Mouse (Mus musculus): ENCODE measurements at regions not wholly inside any gene's neighbourhood (a gene's known extent, or its start where the extent isn't known, plus 50 kb on each side); places are given as distances from the start of the nearest gene placed in this dataset.

DNA sequence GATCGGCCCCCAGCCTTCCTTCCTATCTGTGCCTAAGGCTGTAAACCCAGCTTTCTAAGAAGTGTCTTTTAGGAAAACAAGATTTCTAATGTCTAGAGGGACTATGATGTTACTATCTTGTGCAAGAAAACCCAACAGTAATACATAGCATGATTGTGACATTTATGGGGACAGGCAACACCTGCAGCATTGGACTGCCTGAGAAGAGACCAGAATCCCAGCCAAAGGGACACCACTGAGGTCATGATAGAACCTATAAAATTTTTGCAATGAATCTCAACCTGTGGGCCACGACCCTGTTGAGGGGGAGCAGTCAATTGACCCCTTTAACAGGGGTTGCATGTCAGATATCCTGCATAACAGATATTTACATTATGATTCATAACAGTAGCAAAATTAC is 208.1 kb upstream of the Daam1 start:
- DNase-seq (ENCODE audit: low spot score in 2 of 2) = no peak

DNA sequence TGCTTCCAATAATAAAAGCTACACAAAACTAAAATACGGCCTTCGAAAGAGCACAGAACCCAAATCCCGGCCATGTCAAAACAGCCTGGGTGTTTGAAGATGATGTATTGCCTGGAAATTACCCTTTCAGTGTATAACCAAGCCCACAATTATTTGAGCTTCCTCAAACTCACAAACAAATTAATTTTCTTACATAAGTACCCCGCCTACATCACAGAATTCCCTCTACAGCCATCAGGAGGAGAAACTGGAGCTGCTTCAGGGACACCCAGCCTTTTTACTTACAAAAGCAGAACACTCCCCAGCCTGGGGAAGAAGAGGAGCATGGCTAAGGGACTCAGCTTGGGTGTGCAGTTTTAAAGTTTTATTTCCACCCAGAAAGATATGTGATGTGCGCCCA is 207.6 kb upstream of the Daam1 start:
- no peak for DNase-seq (ENCODE audit: low spot score in 2 of 2)

DNA sequence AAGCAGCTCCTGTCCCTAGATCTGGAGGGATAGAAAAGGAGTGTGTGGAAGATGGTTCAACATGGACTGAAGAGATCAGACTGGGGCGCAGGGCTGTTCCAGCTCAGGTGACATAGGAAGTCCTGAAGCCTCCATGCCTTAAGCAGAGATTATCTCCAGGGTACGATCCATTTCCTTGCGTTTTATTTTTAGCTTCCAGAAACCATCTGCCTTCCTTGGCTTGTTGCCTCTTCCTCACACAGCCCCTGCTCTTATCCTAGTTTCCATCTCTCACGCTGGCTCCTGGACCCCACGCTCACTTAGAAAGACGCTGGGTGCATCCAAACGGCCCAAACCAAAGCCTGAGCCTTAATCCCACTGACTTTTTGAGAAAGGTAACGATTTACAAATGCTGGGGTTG is 206.8 kb upstream of the Daam1 start:
- no peak for DNase-seq (ENCODE audit: low spot score in 2 of 2)

DNA sequence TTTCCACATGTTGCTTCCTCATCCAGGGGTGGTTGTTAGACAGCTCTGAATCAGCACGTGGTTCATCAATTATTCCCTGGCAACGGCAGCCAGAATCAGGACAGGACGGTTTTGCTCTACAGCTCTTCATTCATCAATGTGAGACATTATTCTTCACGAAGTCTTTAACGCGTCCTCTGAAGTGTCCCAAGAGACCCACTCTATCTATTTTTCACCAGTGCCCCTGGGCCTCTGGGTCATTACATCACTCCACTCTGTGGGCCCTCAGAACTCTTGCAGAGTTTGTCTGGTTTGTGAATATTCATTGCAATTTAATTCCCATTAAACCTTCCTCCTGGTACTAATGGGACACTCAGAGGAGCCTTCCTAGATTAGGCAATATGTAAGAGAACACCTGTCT is 206.2 kb upstream of the Daam1 start:
- DNase-seq (ENCODE audit: low spot score in 2 of 2) = no peak

DNA sequence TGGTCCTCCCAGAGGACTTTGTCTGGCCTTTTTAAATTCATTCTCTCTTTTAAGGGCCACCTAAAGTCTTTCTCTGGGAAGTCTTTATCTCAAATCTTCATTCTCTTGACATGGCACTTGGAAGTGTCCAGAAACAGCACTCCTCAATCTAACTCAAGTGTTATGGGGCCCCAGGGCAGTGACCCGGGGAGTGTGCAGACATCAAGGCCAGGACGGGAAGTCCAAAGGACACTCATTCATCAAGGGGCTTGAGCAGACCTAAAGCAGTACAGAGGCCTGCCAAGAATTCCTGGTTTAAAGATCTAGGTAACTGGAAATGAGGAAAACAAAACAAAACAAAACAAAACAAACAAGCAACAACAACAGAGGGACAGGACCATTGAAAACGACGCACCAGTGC is 205.8 kb upstream of the Daam1 start:
- DNase-seq (ENCODE audit: low spot score in 2 of 2) = no peak

DNA sequence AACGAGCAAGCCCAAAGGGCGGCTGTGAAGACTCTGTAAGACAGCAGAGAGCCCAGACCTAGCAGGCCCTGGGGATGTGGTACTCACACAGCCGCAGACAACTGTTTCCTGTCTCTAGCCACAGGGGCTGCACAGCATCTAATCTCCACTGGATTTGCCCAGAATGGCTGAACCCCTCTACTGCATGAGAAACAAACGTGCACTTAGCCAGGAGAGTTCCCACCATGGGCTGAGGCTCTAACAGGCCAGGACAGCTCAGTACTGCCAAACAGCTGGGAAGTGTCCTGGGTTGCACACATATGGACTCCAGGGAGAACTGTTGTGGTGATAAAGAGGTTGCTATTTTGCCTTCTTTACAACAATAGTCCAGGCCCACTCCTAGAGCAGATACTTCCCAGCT is 204.1 kb upstream of the Daam1 start:
- DNase-seq (ENCODE audit: low spot score in 2 of 2) = no peak

DNA sequence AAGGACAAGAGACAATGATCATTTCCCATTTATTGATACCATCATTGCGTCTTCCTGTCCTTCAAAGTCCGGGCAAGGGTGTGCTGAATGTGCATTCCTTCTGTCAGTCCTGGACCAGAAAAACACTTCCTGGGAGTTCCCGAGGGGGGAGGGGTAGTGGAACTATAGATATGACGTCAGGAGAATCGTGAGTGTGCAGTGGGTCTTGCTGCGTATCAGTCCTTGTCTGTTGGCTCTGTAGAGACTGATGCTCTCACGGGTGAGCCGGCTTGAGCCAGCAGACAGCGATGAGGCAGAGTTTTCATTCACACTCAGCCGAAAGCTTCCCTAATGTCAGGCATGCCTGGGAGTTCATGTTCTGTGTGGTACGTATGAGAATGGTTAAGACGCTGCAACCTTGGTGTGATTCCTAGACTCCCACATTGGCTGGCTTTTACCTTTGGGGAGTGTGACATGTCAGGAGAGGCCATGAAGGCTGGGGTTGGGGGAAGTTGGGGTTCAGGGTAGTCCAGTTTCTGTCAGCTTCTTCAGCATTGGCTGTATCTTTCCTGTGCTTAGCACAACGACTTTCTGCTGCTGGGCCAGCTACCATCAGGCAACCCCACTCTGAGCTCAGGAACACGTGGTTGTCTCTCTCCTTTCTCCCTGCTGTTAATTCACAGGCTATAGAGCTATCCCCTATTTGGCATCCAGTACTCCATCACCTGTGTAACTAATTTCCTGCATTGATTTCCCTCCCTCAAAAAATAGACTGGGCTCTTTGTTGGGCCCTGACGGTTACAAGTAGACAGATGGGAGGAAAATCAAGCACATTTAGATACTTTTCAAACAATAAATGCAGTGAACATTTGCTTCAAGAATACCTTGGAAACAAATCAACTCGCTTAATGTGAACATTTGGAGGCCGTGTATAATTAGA is 203.2 kb upstream of the Daam1 start:
- no peak for DNase-seq (ENCODE audit: low spot score in 2 of 2)

DNA sequence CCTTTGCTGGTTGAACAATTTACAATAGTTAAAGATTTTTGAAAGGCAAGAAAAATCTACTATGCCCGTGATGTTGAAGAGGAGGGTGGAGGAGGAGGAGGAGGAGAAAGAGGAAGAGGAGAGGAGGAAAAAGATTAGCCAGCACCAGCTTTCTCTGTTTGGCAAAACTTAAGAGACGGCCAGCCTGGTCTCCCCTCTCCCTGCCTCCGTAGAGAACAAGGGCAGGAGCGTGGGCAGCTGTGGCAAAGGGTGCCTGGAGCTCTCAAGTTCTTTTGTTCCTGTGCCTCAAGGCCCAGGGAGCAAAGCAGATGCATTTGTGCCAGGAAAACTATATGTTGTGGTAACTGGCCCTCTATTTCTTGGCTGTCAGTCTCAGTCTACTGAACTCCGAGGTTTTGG is 202.5 kb upstream of the Daam1 start:
- DNase-seq (ENCODE audit: low spot score in 2 of 2) = no peak

DNA sequence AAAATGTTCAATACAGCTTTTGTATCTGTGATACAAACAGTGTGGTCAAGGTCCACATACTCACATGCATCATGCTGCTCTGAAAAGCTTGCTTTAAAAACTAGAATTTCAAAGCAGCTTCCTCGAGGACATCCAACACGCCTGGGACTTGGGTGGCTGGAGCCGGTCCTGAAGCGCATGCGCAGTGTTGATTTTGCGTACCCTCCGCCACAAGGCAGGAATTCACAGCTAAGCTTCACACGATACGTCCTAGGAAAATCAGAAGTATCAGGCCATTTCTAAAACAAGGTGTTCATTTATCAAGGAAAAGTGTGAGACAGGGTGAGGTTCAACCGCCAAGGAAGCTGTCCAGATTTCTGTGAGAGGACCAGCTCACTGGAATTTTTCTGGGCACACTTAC is 202.1 kb upstream of the Daam1 start:
- DNase-seq (ENCODE audit: low spot score in 2 of 2) = no peak

DNA sequence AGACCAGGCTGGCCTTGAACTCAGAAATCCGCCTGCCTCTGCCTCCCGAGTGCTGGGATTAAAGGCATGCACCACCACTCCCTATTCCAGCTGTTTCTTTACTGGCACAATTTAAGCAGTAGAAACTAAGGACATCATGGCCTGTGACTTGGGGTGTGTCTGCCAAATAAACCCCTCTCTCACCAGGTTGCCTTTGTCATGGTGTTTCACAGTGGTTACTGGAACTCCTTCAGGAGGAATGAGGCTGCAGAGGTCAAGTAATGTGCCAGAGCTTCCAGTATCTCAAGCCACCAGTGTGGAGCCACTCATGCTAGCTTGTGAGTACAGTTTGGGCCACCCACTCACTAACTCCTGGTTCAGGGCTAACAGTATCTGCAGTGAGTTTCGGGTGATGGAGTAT is 200.5 kb upstream of the Daam1 start:
- no peak for DNase-seq (ENCODE audit: low spot score in 2 of 2)

DNA sequence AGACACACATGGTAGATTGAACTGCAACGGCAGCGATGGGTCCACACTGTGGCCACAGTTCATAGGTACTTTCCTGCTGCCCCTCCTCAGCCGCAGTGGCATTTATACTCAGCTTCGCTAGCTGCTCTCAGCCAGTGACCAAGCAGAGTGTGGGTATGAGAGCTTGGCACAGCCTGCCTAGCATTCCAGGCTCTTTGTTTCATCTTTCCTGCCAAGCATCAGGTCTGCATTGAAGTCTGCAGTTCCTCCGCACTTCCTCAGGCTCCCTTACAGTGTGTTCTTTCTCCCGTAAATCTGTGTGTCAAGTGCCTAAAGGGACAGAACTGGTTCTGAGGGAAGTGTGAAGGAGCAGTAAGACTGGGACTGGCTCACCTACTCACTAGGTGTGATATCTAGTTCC is 194.6 kb upstream of the Daam1 start:
- no peak for DNase-seq (ENCODE audit: low spot score in 2 of 2)

DNA sequence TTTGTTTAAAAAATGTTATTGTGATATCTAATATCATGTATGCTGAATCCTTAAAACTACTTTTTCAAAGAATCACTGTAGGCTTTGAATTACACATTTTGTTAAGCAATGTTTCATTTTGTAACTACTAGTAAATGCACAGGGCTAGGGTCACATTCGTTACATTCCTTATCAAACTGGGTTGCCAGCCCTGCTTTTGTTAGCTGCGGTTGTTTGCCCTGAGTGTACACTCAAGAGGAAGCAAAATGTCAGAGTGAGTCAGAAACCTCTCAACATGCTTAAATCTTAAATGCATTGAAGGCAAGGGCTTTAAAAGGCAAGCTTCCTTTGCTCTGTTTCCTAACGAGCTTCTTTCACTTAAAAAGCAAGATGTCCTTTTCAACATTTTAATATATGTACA is 193.6 kb upstream of the Daam1 start:
- DNase-seq (ENCODE audit: low spot score in 2 of 2) = no peak

DNA sequence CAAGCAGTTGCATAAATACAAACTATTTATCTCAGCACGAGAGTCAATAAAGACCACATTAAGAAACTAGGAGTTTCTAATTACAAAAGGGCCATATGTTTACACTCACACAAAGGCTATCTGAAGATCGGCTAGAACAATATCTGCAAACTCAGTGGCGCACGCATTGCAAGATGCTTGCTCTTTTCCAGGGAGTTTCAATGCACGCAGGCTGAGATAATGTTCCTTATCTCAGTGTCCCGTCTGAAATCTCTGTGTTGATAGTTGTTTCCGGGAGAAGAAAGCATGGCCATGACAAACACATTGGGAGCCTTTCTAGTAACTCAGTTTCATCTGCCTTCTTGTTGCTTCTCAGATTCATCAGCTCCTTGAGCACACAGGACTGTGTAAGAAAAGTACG is 192.6 kb upstream of the Daam1 start:
- DNase-seq (ENCODE audit: low spot score in 2 of 2) = no peak

DNA sequence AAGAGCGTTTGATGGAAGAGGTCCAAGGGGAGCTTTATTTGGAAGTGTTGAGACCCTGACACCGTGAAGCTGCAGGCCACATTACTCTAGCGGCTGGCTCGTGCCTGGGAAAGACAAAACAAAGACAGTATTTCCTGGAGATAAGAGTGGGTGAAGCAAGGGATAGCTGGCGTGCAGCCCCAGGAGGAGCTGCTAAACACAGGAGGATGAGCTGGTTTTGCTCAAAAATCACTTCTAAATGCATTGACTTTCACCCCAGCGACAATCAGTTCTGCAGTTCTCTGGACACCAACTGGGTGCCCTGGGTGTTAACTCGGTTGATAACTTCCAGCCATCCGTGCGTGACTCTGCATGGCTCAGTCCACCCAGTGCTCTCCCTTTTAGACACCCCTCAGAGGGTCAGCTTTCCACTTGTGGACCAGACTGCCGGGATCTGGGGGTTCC is 190.8 kb upstream of the Daam1 start:
- DNase-seq (ENCODE audit: low spot score in 2 of 2) = no peak

DNA sequence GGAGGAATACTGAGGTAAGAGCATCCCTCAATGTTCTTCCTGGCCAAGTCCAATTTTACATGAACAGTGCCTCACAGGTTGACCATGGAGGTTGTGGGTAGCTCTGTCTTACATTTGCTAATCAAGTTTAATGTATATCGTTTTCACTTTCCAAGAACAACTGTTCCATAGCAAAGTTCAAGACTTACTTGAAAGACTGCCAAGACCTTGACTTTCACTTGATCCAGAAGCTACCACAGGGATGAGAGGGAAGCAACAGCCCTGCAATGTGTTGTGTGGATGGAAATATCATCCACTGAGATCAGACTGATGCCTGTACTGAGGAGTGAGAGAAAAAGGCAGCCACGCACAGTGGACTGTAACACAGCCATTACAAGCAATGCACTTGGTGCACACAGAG is 189.4 kb upstream of the Daam1 start:
- DNase-seq (ENCODE audit: low spot score in 2 of 2) = no peak

DNA sequence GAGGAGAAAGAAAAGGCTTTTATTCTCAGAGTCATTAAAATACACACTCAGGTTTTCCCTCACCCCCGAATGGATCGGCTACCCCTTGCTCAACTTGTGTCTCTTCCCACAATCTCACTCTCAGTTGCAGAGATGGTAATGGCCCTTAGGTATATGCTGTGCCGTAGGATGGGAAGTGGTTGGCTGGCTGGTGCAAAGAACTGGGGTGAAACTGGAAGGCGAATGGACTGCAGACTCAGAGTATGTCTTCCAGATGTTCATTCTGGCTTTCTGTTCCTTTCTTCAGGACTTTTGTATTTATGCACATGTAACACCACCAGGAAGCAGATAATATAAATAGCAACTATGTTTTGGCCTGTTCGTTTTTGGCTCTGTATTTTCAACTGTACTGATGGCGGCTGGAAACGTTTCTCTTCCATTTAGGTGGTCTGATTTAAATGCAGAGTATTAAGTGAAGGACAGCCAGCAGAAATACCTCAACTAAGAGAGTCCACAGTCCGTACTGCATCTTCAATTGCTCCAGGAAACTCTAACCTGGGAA is 188.0 kb upstream of the Daam1 start:
- DNase-seq (ENCODE audit: low spot score in 2 of 2) = no peak

DNA sequence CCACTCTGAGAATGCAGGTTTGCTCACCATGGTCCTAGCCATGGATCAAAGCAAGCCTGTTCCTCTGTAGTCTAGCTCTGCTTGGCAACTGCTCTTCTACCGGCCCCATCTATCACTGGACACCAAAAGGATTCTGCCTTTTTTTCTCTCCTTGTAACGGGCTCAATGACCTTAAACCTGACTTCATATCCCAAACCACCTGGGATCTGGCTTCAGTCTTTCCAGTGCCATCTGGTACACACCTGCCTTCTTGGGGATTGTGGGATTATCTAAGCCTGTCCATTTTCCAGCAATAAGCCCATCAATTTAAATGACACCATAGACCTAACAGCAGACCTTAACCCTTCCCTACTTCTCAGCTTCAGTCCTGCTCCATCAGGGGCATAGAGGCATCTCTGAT is 179.6 kb upstream of the Daam1 start:
- DNase-seq (ENCODE audit: low spot score in 2 of 2) = no peak

DNA sequence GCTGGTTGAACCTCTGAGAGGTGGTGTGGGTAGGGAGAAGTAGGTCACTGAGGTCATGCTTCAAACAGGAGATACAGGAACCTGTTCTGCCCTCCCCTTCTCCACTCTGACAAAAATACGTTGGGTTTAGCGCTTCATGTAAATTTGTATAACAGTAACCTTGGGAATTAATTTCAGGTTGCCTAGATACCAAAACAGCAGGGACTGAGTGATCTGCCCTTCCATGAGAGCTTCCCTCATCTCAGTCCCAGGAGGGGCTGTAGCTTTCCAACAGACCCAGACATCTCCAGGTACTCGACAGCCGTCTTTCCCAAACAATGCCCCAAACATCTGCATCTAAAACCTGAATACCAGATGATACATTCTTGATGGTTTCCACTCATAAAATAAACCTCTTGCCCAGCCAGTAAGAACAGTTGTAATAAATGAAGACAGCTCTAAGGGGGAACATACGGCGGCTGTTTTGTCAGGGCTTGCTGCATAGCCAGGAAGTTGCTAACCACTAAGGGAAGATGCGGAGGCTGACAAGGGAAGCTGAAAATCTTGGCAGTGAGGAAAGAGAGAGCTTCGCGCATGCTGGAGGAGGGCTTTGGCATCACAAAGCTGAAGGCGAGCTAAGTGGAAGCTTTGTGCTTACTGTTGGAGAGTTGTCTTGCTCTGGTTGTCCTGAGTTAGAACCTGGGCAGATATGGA is 137.4 kb upstream of the Daam1 start:
- no peak for DNase-seq (ENCODE audit: low spot score in 2 of 2)

DNA sequence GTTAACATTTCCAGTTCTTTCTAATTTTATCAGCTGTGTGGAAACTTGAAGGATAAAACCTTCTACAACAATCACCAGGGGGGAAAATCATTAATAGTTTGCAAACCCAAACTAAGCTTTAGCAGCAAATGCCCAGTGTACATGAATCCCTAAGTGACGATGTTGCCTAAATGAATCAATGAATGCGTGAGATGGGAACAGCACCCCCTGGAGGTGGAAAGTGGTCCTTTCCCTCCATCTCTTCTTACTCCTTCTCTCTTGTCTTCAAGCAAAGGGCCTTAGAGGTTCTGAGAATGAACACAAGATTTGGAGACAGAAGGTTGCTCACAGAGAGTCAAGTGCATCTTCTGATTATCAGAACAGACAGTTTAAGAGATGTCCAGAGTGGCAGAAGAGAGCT is 129.1 kb upstream of the Daam1 start:
- DNase-seq (ENCODE audit: low spot score in 2 of 2) = peak in 1 of 2 experiments; percentile 49

DNA sequence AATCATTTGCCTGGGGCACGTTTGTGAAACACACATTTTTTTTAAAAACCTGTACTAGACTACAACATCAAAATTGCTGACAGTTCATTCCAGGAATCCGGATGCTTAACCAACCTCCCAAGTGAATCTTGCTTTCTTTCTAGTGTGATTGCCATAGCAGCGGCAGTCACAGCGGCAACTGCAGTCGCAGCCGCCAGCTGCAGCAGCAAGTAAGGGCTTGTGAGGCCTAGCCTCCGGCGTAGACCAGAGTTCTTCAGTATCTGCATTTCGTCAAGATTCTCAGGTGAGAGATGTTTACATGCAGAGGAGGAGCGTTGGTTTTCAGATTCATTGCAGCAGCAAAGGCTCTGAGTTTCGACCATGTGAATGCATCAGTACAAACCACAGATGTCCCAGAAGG is 128.7 kb upstream of the Daam1 start:
- no peak for DNase-seq (ENCODE audit: low spot score in 2 of 2)

DNA sequence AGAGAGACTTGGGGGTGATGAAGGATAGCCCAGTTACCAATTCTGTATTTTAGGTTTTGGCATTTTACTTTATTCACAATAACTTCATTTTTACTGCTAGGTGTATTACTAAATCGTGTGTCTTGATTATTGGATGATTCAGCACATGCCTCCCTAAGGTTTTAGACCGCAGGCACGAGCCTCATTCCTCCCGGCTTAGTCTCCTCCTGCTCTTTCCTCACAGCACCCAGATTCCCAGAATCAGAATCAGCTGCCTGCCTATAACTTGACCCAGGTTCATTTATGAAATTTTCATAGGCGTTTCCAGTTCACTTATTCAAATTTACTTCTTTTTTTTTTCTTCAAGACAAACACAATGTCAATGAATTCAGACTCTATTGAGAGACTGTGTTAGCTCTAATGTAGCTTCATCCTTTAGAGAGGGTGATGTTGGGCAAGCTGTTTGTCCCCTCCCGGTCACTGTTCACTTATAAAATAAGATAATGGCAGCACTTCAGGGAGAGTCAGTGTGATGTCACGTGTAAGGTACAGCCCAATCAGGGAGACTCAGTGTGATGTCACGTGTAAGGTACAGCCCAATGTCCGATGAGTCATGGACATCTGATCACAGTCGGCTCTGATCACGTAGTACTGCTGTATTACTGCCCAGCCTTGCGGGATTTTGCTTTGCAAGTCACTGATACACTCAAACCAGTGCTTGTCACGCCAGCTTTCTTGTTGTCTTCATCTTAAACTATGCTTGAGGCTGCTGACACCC is 127.6 kb upstream of the Daam1 start:
- no peak for DNase-seq (ENCODE audit: low spot score in 2 of 2)

DNA sequence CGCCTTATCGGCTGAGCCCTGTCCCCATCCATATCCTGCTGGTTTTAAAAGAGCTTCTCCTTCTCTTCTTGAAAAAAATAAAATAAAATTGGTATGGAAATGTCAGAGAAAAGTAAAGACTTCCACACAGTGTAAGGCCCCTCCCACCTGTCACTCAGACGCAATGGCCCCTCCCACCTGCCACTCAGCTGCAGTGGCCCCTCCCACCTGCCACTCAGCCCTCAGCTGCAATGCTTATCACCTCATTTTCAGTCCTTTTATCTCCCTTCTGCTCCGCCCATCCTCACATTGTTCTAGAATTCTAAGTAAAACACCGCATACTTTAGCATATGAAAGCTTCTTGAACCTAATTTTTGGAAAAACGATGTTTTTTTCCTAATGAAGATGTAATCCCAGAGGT is 126.4 kb upstream of the Daam1 start:
- no peak for DNase-seq (ENCODE audit: low spot score in 2 of 2)

Measured in cerebellum, postnatal 4 days (tissue).